Mouse (Mus musculus) embryo, embryonic 10.5 days (tissue): Measurements from ENCODE around the gene Cbln1.

Experiments used
- DNase-seq: peaks from one replicate; pipeline ENCODE4 v3.0.0-alpha.2; 2015; ENCODE audit warnings: low spot score

The Cbln1 gene

GRCm38 (mm10) chr8:87469931-87470833 lies 2.2 kb downstream of the Cbln1 start:
- peak; percentile 63 for DNase-seq

DNA sequence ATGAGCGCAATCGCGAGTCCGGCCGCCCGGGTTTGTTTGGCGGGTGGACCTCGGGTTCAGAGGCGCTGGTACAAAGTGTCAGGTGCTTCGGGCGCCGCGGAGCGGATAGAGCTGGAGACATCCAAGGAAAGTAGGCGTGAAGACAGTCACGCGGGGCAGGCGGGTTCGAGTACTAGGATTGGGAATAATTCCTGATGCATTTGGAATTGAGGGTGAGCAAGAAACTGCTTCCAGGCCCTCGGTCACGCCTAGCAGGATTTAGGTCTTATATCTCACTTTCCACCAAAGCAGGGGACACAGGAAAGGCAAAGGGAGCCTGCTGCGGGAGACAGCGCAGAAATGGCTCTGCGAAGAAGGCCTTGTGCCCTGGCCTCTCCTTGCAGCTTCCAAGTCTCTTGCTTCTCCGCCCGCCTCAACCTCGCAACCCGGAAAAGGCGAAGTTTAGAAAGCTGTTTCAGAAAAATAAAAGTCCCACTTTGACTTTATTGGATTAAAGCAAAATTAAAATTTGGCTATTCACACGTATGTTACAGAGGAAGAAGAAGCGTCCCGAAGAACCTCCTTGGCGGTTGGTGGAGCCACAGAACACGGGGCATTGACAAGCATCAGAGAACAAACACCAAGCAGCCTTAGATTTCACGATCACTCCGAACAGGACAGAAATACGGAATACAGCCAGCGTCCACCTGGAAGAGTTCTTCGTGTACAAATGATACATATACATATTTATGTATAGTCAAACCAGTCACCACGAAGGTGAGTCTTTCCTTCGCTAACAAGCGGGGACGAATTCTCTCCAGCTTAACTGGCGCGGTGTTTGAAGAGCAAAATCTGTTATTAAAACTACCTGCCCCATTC lies 3.2 kb downstream of the Cbln1 start:
- DNase-seq = peak; percentile 59

- no peak for DNase-seq
Observed at GRCm38 (mm10) chr8:87468416-87468957, 3.9 kb downstream of the Cbln1 start.

GRCm38 (mm10) chr8:87467906-87468305 lies 4.5 kb downstream of the Cbln1 start:
- peak; percentile 27 for DNase-seq

- no peak for DNase-seq
Observed at GRCm38 (mm10) chr8:87466936-87467602, 5.3 kb downstream of the Cbln1 start.

GRCm38 (mm10) chr8:87466335-87466734 lies 6.1 kb downstream of the Cbln1 start:
- DNase-seq = no peak

- DNase-seq = no peak
Observed at GRCm38 (mm10) chr8:87464446-87464845, 8.0 kb downstream of the Cbln1 start.

- peak; percentile 56 for DNase-seq
Observed at GRCm38 (mm10) chr8:87461801-87462200, 10.6 kb downstream of the Cbln1 start.

- DNase-seq = no peak
Observed at GRCm38 (mm10) chr8:87456949-87457348, 15.5 kb downstream of the Cbln1 start.

DNA sequence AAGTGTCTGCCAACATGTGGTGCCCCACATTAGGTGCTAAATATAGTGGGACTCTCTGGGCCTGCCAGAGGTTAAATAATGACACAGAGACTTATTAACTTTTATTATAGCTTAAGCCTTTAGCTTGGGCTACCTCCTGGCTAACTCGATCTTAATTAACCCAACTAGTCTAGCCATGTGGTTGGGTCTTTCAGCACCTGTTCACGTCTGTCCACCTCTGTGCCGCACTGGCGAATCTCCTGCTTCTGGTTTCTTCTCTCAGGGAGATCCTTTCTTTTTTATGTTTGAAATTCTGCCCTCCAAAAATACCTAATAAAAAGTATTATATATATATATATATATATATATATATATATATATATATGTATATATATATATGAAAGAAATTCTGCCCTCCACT lies 19.6 kb downstream of the Cbln1 start:
- DNase-seq = no peak

DNA sequence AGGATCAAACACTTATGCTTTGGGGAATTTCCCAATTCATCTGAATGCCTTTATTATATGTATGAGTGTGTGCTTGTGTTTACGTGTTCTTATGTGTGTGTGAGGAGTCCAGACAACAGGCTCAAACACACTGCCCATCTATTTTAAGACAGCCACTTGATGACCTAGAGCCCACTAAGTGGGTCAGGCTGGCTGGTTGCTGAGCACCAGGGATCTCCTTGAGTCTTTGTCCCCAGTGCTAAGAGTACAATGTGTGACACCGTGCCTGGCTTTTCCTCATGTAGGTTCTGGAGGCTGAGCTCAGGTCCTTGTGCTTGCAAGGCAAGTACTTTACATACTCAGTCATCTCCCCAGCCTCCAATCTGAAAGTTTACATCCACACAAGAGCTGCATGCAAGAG lies 20.7 kb downstream of the Cbln1 start:
- DNase-seq = no peak

- no peak for DNase-seq
Observed at GRCm38 (mm10) chr8:87434592-87434991, 37.8 kb downstream of the Cbln1 start.

DNA sequence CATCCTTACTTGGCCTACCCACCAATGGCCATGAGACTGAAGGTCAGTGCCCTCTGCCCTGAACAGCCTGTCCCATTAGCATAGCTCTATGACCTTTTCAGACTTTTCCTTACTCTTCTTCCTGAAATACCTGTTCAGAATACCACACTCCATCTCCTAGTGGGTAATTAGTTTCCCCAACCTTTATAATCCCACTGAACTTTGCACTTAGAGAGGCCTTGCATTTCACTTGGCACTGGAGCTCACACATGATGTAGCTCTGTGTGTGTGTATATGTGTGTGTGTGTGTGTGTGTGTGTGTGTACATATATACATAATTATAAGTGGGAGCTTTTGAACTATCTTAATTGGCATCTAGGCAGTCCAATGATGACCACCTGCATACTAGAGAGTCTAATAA lies 45.2 kb downstream of the Cbln1 start:
- DNase-seq = no peak

DNA sequence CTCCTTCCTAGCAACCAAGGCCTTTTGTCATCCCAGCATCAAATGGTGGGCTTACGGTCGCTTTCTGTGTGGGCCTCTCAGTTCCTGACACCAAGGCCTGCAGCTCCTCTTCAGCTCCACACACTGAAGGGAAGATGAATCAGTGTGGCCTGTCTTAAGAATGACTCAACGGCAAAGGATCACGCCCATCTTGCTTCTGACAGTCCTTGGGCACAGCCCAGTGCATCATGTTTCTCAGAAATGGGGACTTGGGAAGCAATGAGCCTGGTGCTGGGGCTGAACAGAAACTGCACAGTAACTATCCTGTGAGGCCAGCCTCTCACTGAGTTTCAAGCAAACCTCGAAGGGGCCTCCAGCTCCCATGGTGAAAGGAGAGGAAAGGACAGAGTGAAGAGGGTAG lies 47.7 kb downstream of the Cbln1 start:
- DNase-seq = no peak

DNA sequence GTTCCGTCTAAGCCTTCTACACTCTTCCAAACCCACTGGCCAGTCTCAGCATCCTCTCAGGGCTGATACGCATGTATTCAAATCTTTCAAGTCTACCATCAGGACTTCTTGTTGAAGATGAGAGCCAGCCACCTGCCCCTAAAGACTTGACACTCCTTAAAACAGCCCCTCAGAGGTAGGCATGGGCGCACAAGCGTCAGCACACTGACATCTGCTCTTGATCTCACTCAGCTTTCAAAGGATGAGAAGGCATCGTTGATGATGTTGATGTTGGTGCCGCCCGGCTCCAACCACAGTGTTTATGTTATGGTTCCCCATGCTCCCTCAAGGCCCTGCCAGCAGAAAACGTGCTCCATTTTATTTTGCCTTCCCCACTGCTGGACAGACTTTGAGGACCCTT lies 50.7 kb downstream of the Cbln1 start:
- DNase-seq = no peak
